Mouse (Mus musculus): ENCODE measurements around the gene Cela3a.
A peak's percentile ranks its signal among the peaks of the same experiment; 100 is the strongest.

Cela3a gene

DNA sequence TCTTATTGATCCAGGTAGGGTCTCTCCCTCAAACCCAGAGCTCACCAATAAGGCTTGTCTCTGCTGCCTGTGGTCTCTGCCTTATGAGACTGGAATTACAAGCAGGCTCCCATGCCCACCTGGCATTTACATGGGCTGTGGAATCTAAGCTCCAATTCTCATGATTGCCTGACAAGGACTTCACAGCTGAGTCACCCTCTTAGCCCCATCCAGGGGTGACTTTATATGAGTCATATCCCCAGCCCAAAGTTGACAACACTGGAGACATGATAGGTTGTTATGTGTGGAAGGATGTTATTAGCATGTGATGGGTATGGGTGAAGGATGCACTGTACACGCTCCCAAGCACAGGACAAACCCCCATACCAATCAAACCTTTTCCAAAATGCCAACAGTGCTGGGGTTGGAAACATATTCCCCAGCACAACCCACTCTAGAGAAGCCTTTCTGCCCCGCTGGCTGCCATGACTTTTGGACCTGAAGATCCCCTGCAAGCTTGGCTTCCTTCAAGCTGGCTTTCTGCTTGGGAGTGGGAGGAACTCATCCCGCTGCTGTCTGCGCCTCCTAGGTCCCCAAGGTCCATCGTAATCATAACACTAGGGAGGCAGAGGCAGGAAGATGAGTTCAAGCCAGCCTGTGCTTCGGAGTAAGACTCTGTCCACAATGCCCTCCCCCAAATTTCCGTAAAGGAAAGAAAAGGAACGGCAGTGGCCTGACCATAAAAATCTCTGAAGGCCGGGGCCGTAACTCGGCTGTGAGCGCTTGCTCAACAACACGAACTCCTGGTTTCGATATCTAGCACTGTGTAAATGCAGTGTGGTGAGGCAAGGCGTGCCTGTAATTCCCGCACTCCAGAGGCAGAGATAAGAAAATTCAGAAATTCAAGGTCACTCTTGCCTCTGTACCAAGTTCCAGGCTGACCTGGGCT is 37.7 kb downstream of the Cela3a start:
- DNase-seq (ENCODE audit: low spot score): no peak

- DNase-seq (ENCODE audit: low spot score): no peak
Measured at GRCm38 (mm10) chr4:137369954-137370750, 39.4 kb downstream of the Cela3a start.

GRCm38 (mm10) chr4:137368198-137368597 is 41.4 kb downstream of the Cela3a start:
- no peak for DNase-seq (ENCODE audit: low spot score)

GRCm38 (mm10) chr4:137367275-137368088 is 42.1 kb downstream of the Cela3a start:
- DNase-seq (ENCODE audit: low spot score): no peak

DNA sequence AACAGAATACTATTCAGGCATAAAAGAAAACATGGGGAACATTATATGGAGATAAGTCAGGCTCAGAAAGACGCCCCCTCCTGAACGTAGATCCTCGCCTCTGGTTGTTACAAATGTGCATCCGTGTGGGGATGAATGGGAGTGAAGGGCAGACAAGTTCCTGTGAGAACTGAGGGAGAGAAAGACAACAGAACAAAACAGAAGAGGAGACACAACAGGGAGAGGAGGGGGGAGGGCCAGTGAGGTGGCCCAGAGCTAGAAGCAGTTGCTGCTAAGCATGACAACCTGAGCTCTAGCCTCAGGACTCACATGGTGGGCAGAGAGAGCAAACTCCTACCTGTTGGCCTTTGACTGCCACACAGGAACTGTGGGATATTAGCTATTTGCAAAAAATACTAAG is 43.5 kb downstream of the Cela3a start:
- no peak for DNase-seq (ENCODE audit: low spot score)

DNA sequence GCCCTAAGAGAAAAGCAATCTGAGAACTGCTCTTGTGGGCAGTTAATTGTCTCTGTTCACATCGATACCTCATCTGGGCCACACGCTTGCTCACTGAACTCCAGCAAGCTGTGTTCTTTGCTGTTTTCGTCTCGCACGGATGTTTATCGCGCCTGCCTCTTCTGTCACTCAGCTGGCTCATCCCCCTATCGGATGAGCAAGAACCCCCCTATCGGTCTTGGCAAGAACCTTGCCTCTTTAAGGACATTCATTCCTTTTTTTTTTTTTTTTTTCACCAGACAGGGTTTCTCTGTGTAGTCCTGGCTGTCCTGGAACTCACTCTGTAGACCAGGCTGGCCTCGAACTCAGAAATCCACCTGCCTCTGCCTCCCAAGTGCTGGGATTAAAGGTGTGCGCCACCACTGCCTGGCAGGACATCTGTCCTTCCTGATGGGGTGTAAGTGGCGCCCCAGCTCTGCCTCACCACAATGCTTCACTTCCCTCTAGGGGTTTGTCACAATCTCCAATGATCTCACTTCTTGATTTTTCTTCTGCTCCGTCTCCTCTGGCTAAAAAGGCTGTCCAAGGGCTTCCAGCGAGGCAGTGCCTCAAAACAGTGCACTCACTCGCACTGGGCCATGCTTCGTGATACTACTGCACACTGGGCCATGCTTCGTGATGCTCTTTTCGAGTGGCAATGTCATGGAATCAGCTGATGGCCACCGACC is 44.1 kb downstream of the Cela3a start:
- no peak for DNase-seq (ENCODE audit: low spot score)

DNA sequence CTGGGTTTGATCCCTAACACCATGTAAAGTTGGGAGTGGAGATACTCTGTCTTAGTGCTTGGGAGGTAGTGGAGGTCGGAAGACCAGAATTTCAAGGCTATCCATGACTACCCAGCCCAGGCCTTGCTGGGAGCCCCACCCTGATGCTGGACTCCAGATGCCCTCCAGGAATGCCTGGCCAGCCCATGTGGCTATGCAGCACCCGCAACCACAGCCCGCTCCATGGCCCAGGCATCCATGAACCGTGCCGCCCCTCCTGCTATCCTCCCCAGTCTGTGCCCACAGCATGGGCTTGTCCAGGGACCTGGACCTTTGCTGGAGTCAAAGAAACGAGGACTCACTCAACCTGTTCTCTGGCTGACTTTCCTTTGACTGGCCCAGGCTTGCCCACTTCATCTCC is 44.8 kb downstream of the Cela3a start:
- DNase-seq (ENCODE audit: low spot score): no peak

GRCm38 (mm10) chr4:137360996-137361395 is 48.6 kb downstream of the Cela3a start:
- no peak for DNase-seq (ENCODE audit: low spot score)

DNA sequence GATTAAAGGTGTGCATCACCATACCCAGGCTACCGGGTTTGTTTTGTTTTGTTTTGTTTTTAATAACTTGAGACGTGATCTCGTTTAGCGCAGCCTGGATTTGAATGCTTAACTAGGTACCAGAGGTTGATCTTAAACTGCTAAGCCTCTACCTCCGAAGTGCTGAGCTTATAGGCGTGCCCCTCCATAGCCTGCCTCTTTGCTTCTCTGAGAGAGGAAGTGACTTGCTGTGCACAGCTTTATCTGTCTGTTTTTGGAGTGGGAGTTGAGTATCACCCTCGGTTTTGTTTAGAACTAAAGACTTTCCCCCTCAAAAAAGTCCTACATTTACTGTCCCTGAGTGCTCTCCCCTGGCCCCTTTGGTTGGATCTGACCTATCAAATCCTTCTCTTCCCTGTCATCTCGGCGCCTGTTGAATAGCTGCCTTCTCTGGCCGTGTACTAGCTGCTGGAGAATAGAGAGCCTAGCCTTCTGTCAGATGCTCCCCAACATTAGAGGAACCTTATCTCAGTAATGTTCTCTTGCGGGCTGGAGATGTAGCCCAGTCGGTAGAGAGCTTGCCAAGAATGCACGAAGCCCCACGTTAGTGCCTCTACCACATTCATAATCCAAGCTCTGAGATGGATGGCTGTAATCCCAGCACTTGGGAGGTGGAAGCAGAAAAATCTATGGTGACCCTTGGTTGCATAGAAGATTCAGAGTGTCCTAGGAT is 51.1 kb downstream of the Cela3a start:
- no peak for DNase-seq (ENCODE audit: low spot score)

DNA sequence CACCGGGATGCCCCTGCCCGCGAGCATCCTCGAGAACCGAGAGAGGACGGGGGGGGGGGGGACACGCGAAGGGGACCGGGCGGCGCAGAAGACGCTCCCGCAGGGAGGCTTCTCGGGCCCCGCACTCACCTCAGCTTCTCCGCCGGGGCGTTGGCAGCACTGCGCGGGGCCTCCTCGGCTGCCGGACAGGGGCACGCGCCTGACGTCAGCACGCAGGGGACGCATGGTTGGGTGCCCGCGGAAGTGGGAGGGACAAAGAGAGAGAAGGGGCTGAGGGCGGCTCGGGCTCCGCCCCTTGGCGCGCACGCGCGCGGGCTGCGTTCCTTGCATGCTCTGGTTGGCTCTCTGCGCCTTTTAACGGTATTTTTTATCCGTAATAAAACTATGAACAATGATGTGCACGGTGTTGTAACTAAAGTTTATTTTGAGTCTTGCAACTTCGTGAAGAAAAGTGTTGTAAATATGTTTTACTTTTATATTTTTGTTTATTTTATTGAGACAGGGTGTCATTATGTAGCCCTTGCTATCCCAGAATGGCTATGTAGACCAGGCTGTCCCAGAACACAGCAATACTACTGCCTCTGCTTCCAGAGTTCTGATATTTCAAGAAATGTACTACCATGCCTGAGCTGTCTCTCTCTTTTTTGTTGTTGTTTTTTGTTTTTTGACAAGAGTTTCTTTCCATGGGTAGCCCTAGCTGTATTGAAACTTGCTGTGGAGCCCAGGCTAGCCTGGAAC is 51.9 kb downstream of the Cela3a start, which contains the start of gene Cdc42:
Gene Cdc42 (minus strand): TSS at position 204 of the 738 bp plus-strand sequence.
- DNase-seq (ENCODE audit: low spot score): peak; percentile 96

DNA sequence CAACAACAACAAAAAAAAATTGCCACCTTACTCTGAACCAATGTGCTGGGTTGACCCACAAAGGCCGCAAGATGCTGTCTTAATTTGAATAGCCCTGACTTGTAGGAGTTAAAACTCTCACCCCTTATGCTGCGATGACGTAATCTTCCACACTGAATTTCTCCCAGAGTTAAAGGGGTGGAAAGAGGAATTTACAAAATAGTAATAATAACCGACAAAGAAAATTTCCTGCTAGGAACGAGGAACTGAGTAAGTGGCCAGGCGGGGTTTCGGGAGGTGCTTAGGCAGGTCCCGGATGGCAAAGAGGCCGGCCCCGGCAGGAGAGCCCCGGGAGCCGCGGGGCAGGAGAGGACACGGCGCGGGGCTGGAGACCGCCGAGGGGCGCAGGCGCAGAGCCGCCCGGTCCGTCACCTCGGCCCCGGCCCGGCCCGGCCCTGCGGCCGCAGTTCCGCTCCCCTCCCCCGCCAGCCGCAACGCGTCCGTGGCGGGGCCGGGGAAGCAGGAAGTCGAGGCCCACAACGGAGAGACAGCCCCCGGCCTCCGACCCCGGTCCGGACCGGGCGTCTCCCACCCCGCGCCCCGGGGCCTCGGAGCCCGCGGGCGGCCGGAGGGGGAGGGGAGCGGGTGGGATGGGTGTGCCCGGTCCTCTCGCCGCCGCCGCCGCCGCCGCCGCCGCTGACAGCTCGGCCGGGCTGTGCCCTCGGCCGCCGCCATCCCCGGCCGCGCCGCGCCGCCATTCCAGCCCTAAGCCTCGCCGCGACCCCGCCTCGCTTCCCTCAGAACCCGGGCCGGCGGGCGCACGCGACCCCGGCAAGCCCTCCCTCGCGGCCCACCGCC is 52.7 kb downstream of the Cela3a start:
- DNase-seq (ENCODE audit: low spot score): no peak

Measured in urinary bladder, postnatal 10 days (tissue).